ENCODE assay signal across 22 mouse cellular contexts in the genomic region with DNA sequence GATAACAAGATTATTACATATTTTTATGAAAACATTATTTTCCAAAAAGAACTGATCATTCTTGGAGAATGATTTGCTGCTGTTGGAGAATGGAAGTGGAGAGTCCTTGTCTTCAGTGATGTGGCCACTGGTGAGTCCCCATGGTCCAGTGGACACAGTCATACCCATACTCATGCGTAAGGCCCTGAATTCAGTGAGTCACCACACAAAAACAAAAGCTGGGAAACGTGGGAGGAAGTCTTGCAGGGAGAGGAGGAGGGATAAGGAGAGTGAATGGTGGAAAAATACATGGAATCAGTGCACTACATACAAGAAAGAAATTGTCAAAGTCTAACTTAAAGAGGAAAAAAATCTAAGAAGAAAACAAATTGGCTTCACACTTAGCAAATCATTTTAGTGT. TPM values are rescaled to one million over a fixed set of nuclear protein-coding genes. Genes with fewer than 3 reads are reported as not detected.
DNase-seq lines count a peak whose midpoint lies in the region; ATAC-seq and TF ChIP-seq lines count a peak whose summit lies in the region.
"Had no signal": no experiment of that assay in that cellular context is flagged by ENCODE, and none has a peak within 500 bp of the region (broad histone marks: within the 10 kb centered on the region; RNA-seq: fewer than 3 reads in every experiment).

No protein-coding gene starts in this region.

- CTCF ChIA-PET in Patski (lab: Charles Lee), result no interaction called here

- H3K27ac ChIP-seq in left cerebral cortex, adult 2 months, result peak overlapping the region; percentile 45; the same call in 1 of the 2 replicates
- H3K27ac ChIP-seq in midbrain, embryonic 15.5 days, result no peak overlapping the region
- H3K27ac ChIP-seq: forebrain, embryonic 10.5 days; forebrain, embryonic 13.5 days; heart, adult 2 months; hindbrain, embryonic 12.5 days; hindbrain, embryonic 15.5 days had no signal

- H3K9ac ChIP-seq in midbrain, embryonic 15.5 days, result no peak overlapping the region
- H3K9ac ChIP-seq: forebrain, embryonic 13.5 days; hindbrain, embryonic 12.5 days; hindbrain, embryonic 15.5 days had no signal

- TF ChIP-seq CTCF in left cerebral cortex, adult 2 months (IDR thresholded peaks at IDR 0.05), result no peak
- TF ChIP-seq CTCF in Patski (IDR thresholded peaks at IDR 0.05), result no peak

- in situ Hi-C loops in Patski (cut with MboI; ENCODE audit: low pct_unique_long_range_greater_than_20kb), result no loop called here

- peaks cover 7% of the 10 kb centered on the region; the same call in 1 of the 2 replicates for H3K4me1 ChIP-seq in midbrain, embryonic 15.5 days

- H3K9me3 ChIP-seq in midbrain, embryonic 15.5 days, result no peaks in the 10 kb centered on the region
- H3K9me3 ChIP-seq: forebrain, embryonic 10.5 days; forebrain, embryonic 13.5 days; hindbrain, embryonic 12.5 days; hindbrain, embryonic 15.5 days had no signal

- WGBS in midbrain, embryonic 15.5 days, result 69% methylated on average over 2 of the region's 2 CpGs

- H3K27me3 ChIP-seq in Patski, result no peaks in the 10 kb centered on the region
- H3K27me3 ChIP-seq in midbrain, embryonic 15.5 days (replicated peaks), result no peaks in the 10 kb centered on the region
- H3K27me3 ChIP-seq: forebrain, embryonic 13.5 days; hindbrain, embryonic 12.5 days; hindbrain, embryonic 15.5 days had no signal

- POLR2A ChIA-PET in Patski (lab: Charles Lee), result interaction anchor here (1.3 kb wide), 1 partner anchor 9 kb away, joined by 3 read pairs; no protein-coding TSS in a partner anchor

- ATAC-seq in Patski, result no peak
- no peak for ATAC-seq in midbrain, embryonic 15.5 days (replicated peaks)
- ATAC-seq: activated CD4-positive, CD25-positive, alpha-beta regulatory T cell, adult 4 months; forebrain, embryonic 13.5 days; forebrain, embryonic 16.5 days; intestine, postnatal 0 days had no signal

- no peak overlapping the region for H3K4me2 ChIP-seq in midbrain, embryonic 15.5 days
- H3K4me2 ChIP-seq: forebrain, embryonic 13.5 days; heart, embryonic 11.5 days; hindbrain, embryonic 12.5 days; hindbrain, embryonic 15.5 days had no signal

- H3K36me3 ChIP-seq in midbrain, embryonic 15.5 days (replicated peaks), result no peaks in the 10 kb centered on the region
- H3K36me3 ChIP-seq: hindbrain, embryonic 12.5 days; hindbrain, embryonic 15.5 days had no signal

- no peak overlapping the region for H3K4me3 ChIP-seq in left cerebral cortex, adult 2 months
- no peak overlapping the region for H3K4me3 ChIP-seq in midbrain, embryonic 15.5 days
- H3K4me3 ChIP-seq: forebrain, embryonic 10.5 days; forebrain, embryonic 13.5 days; heart, adult 2 months; hindbrain, embryonic 12.5 days; hindbrain, embryonic 15.5 days had no signal

- intact Hi-C loops in left cerebral cortex, adult 2 months (cut with DNase I), result loop anchor here (5.0 kb wide), 1 partner anchor 66 kb away; no protein-coding TSS in a partner anchor
- intact Hi-C loops in left cerebral cortex, postnatal 36 days (cut with DNase I), result no loop called here

- no peak for DNase-seq in left cerebral cortex, adult 2 months (ENCODE audit: extremely low spot score in 1 of 2, low spot score in 2 of 2)
- DNase-seq in left cerebral cortex, postnatal 36 days (ENCODE audit: low spot score in 2 of 2), result no peak
- DNase-seq in MN1 (ENCODE audit: low spot score) (peak; percentile 38), Patski (ENCODE audit: low read depth, low spot score) (peak; percentile 12)
- DNase-seq in gastrocnemius, postnatal 4 days (ENCODE audit: low spot score in 2 of 2), result no peak
- DNase-seq: adrenal gland, postnatal 10 days; cerebellum, adult 18-20 months; cerebellum, adult 9-10 months; cerebellum, postnatal 14 days; gastrocnemius, postnatal 25 days; heart, adult 2 months had no signal

RNA-seq across cellular contexts. Expression of a gene that starts 47.3 kb away (rescaled TPM):
- 1,000 to 10,000 TPM; 1,492 to 1,637 TPM for total RNA-seq in left cerebral cortex, adult 2 months (2021)
- total RNA-seq in left cerebral cortex, postnatal 36 days (2021), result 1,000 to 10,000 TPM; 1,550 to 1,610 TPM
- 14.5 TPM for polyA plus RNA-seq in Patski (2021)
- polyA plus RNA-seq in midbrain, embryonic 15.5 days (2015; fragmentation: Nextera tagmentation; extraction: Ambion mirVana), result 102 and 108 TPM in 2 replicates
- 10 to 100 TPM; 23.3 to 25.6 TPM for total RNA-seq in gastrocnemius, postnatal 4 days (2021)
- total RNA-seq: granulocyte monocyte progenitor cell, adult 5-6 weeks; hematopoietic stem cell, adult 5-6 weeks had no signal
- polyA plus RNA-seq: activated CD4-positive, CD25-positive, alpha-beta regulatory T cell, adult 4 months had no signal

Comparison
In these comparisons a context has a peak if more than half of its experiments do, and no peak if none do; other contexts are left out.
1. DNase-seq: peak in MN1 (single experiment) and Patski (single experiment); none in left cerebral cortex, adult 2 months (0 of 2), left cerebral cortex, postnatal 36 days (0 of 2) and gastrocnemius, postnatal 4 days (0 of 2).
2. RNA of a gene that starts 47.3 kb away (total RNA-seq): 1,492 to 1,637 TPM in left cerebral cortex, adult 2 months and 1,550 to 1,610 TPM in left cerebral cortex, postnatal 36 days; 23.3 to 25.6 TPM in gastrocnemius, postnatal 4 days; every median in the first group is over 10 times any median in the second.